Mouse (Mus musculus) left cerebral cortex, adult 9 months (tissue): ENCODE measurements around the gene Trmt61a.
"Not testable (repeated sequence)": the region's sequence is repeated elsewhere in the genome, so short reads cannot be mapped to it uniquely, and the experiment has no call there.

Experiments
- DNase-seq, 2 experiments: peaks; one replicate each; pipeline ENCODE4 v3.0.0; 2022; ENCODE audit warnings: low spot score in 2 of 2

Gene Trmt61a

GRCm38 (mm10) chr12:111697708-111698107 is 19.8 kb downstream of the Trmt61a start:
- no peak for DNase-seq

DNA sequence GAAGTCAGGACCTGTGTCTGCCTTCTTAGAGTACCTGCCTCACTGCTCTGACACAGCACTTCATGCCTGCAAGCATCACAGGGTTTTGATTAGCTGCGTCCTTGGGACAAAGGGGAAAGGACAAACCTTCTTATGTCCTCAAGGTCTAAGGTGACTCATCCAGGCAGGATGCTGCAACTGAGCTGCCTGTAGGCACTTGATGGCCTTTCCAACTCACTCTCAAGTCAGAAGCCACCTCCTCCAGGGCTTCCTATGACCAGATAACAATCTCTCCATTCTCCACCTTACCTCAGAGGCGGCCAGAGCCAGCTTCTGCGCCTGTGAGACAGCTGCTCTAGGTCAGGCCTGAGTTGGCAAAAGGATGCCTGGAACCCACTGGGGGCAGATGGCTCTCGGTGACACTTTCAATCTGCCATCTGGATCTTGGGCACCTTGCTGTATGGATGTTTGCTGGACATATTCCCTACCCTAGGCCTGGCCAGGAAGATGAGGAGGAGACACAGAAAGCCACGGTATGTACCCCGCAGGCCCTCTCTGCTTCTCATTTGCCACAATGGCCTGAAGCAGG is 20.5 kb downstream of the Trmt61a start:
- no peak for DNase-seq

DNA sequence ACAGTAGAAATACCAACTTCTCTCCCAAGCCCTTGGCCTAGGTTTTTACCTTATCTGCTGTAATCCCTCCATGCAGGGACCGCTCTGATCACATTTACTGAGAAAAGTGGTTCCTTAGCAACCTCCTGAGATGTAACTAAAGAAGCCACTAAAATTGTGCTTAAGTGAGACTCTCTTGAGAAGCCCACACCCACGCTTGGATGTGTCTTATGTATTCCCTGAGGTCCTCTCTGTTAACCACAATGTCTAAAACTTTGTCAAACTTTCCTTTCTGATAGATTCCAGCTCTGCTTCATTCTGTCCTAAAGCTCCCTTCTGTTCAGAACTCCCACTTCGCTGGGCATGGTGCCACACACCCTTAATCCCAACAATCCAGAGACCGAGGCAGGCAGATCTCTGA is 21.6 kb downstream of the Trmt61a start:
- DNase-seq: peak in 1 of 2 experiments; percentile 70

- DNase-seq: peak in 1 of 2 experiments; percentile 83
These were observed 23.1 kb downstream of the Trmt61a start for GRCm38 (mm10) chr12:111700920-111701458.

- no peak for DNase-seq
These were observed 25.4 kb downstream of the Trmt61a start for GRCm38 (mm10) chr12:111703301-111703700.

GRCm38 (mm10) chr12:111704609-111705008 is 26.7 kb downstream of the Trmt61a start:
- no peak for DNase-seq

DNA sequence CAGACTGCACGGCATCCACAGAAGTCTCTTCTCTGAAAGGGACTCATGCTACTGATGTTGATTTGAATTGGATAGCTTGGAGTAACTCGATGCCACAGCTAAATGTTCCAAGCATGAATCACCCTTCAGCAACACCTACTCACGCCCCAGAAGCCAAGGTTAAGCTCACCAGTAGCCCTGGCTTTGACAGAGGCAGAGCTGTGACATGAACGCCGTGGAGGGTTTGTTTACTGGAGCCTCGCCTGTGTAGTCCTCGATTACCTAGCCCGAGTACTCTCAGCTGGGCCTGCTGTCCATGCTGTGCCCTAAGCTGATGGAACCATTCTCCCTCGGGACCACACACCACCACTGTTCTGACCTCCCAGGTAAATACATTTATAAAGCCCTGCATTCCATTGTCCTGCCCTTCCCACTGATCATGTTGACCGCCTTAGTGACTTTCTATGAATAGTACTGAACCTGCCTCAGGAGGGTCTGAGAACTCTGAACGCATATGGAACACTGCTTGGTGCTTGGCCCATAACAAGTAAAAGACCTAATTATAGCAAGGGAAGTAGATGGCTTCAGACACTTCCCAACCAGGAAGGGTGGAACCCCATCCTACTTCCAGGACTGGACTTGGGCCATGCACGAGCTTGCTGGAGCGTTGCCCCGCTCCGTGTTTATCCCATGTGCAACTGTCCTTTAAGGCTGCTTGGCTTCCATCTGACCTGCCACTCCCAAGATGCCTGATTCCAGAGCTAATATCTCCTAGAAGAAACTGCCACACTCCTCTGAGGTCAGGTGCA is 27.5 kb downstream of the Trmt61a start:
- no peak for DNase-seq

GRCm38 (mm10) chr12:111708181-111708580 is 30.3 kb downstream of the Trmt61a start:
- no peak for DNase-seq

DNA sequence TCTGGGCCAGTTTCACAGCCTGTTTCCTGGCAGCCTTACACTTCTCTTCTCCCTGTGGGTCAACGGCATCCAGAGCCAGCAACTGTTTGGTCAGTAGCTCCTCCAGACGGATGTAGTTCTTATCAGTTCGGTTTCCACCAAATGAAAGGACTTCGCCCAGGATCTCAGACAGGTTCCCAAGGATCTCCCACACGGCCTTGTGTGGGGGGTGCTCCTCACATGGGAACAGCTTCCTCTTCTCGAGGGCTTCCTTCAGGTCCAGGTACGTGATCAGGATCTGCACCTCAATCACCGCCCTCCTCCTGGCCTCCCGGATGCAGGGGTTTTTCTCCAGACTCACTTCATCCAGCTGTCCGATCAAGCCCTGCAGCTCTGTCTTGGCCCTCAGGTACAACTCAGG is 32.2 kb downstream of the Trmt61a start:
- DNase-seq: no peak

- DNase-seq: no peak
These were observed 34.6 kb downstream of the Trmt61a start for GRCm38 (mm10) chr12:111712476-111712875.

DNA sequence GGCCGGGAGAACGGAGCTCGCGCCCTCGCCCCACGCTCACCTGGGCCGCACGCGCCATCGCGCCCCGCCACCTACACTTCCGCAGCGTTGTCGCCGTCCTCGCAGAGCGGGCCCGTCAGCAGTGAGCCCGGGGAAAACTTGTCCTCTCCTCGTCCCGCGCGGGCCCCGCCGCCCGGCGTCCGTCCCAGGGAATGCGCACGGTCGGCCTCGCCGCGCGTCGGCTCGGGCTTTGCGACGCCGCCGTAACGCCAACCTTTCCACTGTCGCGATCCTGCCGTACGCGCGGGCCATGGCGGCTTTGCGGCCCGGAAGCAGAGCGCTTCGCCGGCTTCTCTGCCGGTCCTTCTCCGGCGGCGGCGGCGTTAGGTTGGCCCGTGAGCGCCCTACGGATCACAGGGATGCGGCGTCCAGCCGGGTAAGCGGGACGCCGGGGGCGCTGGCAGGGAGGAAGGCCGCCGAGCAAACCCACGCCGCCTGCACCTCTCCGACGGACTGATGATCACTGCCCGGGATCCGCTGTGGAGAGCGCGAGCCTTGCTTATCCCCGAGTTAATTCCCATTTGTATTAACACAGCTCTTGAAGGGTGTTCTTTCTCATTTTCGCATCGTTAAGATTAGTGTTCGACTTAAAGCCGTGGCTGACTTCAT is 35.2 kb downstream of the Trmt61a start, which contains the start of the genes Bag5 and Apopt1:
Bag5 (minus strand) TSS at position 254 of the 648 bp plus-strand sequence.
Apopt1 (plus strand) TSS at position 258 of the 648 bp plus-strand sequence.
- peak in 1 of 2 experiments; percentile 87 for DNase-seq

DNA sequence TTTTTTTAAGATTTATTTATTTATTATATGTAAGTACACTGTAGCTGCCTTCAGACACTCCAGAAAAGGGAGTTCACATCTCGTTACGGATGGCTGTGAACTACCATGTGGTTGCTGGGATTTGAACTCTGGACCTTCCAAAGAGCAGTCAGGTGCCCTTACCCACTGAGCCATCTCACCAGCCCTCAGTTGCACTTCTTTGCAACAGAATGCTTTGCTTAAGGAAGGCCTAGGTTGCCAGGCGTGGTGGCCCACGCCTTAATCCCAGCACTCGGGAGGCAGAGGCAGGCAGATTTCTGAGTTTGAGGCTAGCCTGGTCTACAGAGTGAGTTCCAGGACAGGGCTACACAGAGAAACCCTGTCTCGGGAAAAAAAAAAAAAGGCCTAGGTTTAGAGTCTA is 36.0 kb downstream of the Trmt61a start:
- DNase-seq: not testable (repeated sequence)

- no peak for DNase-seq
These were observed 38.6 kb downstream of the Trmt61a start for GRCm38 (mm10) chr12:111716505-111716904.

- no peak for DNase-seq
These were observed 40.8 kb downstream of the Trmt61a start for GRCm38 (mm10) chr12:111718656-111719055.

DNA sequence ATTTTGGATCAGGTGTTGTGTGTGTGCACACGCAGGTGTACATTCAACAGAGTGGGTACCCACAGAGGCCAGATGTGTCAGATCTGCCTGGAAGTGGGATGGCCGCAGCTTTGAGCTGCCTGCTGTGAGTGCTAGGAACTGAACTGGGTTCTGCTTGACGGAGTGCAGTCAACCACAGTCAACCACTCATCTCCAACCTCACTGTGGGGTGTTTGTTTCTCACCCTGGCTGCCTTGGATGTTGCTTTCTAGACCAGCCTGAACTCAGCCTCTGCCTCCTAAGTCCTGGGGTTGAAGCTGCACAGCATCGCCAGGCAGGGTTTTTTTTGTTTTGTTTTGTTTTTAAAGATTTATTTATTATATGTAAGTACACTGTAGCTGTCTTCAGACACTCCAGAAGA is 42.3 kb downstream of the Trmt61a start:
- DNase-seq: no peak

- peak in 1 of 2 experiments; percentile 57 for DNase-seq
These were observed 44.7 kb downstream of the Trmt61a start for GRCm38 (mm10) chr12:111722654-111723053.

DNA sequence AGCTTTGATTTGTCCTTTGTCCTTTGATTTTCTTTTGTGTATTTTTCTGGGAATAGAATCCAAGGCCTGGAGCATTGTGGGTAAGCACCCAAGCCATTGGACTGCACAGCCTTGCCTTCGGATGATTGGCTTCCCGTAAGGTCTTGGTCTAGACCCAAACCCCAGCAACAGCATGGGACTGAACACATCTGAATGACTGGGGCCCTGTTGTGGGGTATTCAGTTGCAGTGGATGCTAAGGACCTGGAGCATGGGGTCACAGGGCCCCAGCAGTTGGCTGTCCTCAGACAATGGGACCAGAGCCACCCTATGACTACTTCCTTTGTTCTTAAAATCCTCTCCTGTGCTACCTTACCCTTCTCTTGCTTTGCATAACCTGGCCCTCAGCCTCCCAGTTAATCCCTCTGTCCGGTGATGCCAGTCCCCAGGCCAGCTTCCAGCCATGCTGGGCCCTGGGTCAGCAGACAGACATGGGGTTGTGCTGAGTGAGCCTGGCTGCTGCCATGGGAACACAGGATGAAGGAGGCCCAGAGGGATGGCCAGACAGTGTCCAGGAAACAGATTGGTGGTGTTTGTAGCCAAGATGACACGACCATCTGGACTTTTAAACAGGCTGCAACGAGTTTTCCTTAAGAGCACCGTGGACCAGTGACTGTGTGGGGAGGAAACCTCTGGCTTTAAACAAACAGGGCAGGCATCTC is 46.9 kb downstream of the Trmt61a start:
- no peak for DNase-seq

- DNase-seq: peak; percentile 69 to 72
These were observed 47.6 kb downstream of the Trmt61a start for GRCm38 (mm10) chr12:111725338-111726121.

GRCm38 (mm10) chr12:111726122-111726463 is 48.2 kb downstream of the Trmt61a start:
- DNase-seq: peak in 1 of 2 experiments; percentile 57

DNA sequence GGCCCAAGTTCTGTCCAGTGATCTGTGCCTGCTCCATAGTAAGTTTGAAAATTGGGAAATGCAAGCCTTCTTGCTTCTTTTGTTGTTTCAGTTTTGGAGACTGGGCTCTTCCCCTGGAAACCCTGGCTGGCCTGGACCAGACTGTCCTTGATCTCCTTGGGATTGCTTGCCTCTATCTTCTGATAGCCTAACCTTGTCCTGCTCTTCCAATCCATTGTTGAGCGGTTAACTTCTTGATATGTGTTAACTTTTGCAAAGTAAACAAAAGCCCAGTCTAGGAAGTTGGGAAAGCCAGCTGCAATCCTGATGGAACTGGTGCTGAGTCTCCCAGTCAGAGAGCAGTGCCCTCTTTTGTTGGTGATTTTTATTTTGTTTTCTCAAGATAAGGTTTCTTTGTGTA is 50.1 kb downstream of the Trmt61a start:
- DNase-seq: no peak
